Mouse (Mus musculus) MEL (cell line): Measurements from ENCODE around the gene Ildr2. TPM values are rescaled to one million over a fixed set of nuclear protein-coding genes. Genes with fewer than 3 reads are reported as not detected.

ENCODE experiments used
- DNase-seq: peaks from one replicate; pipeline ENCODE4 v3.0.0; 2011; ENCODE audit warnings: low read depth, low spot score
- H3K27ac ChIP-seq: 2 replicates; pipeline ENCODE4 v1.5.1; 2012; ENCODE audit warnings: low read depth, mild to moderate bottlenecking, control low read depth, low read length, moderate library complexity; ENCODE audit not compliant: control insufficient read depth
- H3K27me3 ChIP-seq, 2 experiments: fragments of 150-350 bp in 1 of 2; sonication (generic) in 1 of 2; 2 replicates each; pipeline ENCODE4 v1.6.1; 2012; ENCODE audit warnings: low read length in 2 of 2, mild to moderate bottlenecking in 2 of 2, improper control_type of control experiment in 1 of 2, moderate library complexity in 1 of 2; ENCODE audit not compliant: insufficient read depth in 2 of 2, control insufficient read depth in 1 of 2
- H3K36me3 ChIP-seq, 2 experiments: 2 replicates each; pipeline ENCODE4 v1.6.1; 2012 to 2014; ENCODE audit warnings: low read length in 2 of 2, improper control_type of control experiment in 1 of 2, inconsistent platforms in 1 of 2, mild to moderate bottlenecking in 1 of 2; ENCODE audit not compliant: insufficient read depth in 2 of 2, control insufficient read depth in 1 of 2
- H3K4me1 ChIP-seq, 2 experiments: fragments of 150-350 bp in 1 of 2; sonication (generic) in 1 of 2; 2 replicates each; pipeline ENCODE4 v1.6.1; 2012; ENCODE audit warnings: low read length in 2 of 2, improper control_type of control experiment in 1 of 2, mild to moderate bottlenecking in 1 of 2; ENCODE audit not compliant: insufficient read depth in 2 of 2, control insufficient read depth in 1 of 2
- H3K4me3 ChIP-seq, 2 experiments: fragments of 150-350 bp in 1 of 2; sonication (generic) in 1 of 2; 2 replicates each; pipeline ENCODE4 v1.5.1; 2012; ENCODE audit warnings: low read depth in 2 of 2, low read length in 2 of 2, mild to moderate bottlenecking in 2 of 2, moderate library complexity in 2 of 2, control low read depth in 1 of 2, improper control_type of control experiment in 1 of 2; ENCODE audit not compliant: control insufficient read depth in 1 of 2, insufficient read depth in 1 of 2
- H3K79me2 ChIP-seq: 2 replicates; pipeline ENCODE4 v1.6.1; 2012; ENCODE audit warnings: mild to moderate bottlenecking, low read length, moderate library complexity; ENCODE audit not compliant: control insufficient read depth, poor library complexity, insufficient read depth
- H3K9ac ChIP-seq: 2 replicates; pipeline ENCODE4 v1.6.1; 2012; ENCODE audit warnings: low read depth, mild to moderate bottlenecking, control low read depth, low read length, moderate library complexity; ENCODE audit not compliant: control insufficient read depth, poor library complexity, severe bottlenecking
- H3K9me3 ChIP-seq: fragments of 150-350 bp; sonication (generic); replicated peaks from 2 replicates; pipeline ENCODE4 v1.6.1; 2012; ENCODE audit warnings: mild to moderate bottlenecking, low read length, improper control_type of control experiment, moderate library complexity; ENCODE audit not compliant: insufficient read depth
- BHLHE40 ChIP-seq: IDR thresholded peaks from 2 replicates; pipeline ENCODE4 v1.6.1; 2012; ENCODE audit warnings: low read depth, mild to moderate bottlenecking, inconsistent platforms, low read length, improper control_type of control experiment, borderline replicate concordance
- CHD1 ChIP-seq: IDR thresholded peaks from 2 replicates; pipeline ENCODE4 v1.6.1; 2012; ENCODE audit warnings: low read depth, mild to moderate bottlenecking, inconsistent platforms, low read length, improper control_type of control experiment
- CHD2 ChIP-seq: IDR thresholded peaks from 2 replicates; pipeline ENCODE4 v1.6.1; 2011; ENCODE audit warnings: low read length, improper control_type of control experiment
- CTCF ChIP-seq, 3 experiments: IDR thresholded peaks in 2 of 3; conservative IDR thresholded peaks in 1 of 3; 2 replicates each; pipeline ENCODE4 v1.5.1; 2011 to 2012; ENCODE audit warnings: low read length in 3 of 3, low read depth in 2 of 3, mild to moderate bottlenecking in 2 of 3, improper control_type of control experiment in 1 of 3, inconsistent platforms in 1 of 3, mixed read lengths in 1 of 3, moderate library complexity in 1 of 3; ENCODE audit not compliant: control insufficient read depth in 1 of 3, insufficient read depth in 1 of 3, poor library complexity in 1 of 3, severe bottlenecking in 1 of 3
- ELF1 ChIP-seq: IDR thresholded peaks from 2 replicates; pipeline ENCODE4 v1.6.1; 2014; ENCODE audit warnings: low read depth, mild to moderate bottlenecking, inconsistent platforms, low read length, improper control_type of control experiment, moderate library complexity
- EP300 ChIP-seq, 2 experiments: IDR thresholded peaks; 2 replicates each; pipeline ENCODE4 v1.6.1; 2011; ENCODE audit warnings: improper control_type of control experiment in 2 of 2, low read length in 2 of 2, low read depth in 1 of 2, mild to moderate bottlenecking in 1 of 2
- HCFC1 ChIP-seq: IDR thresholded peaks from 2 replicates; pipeline ENCODE4 v1.6.1; 2012; ENCODE audit warnings: low read depth, mild to moderate bottlenecking, inconsistent platforms, low read length, improper control_type of control experiment, moderate library complexity
- KAT2A ChIP-seq: conservative IDR thresholded peaks from 2 replicates; pipeline ENCODE4 v1.6.1; 2012; ENCODE audit warnings: low read depth, low read length, improper control_type of control experiment, inconsistent platforms
- MAFK ChIP-seq: IDR thresholded peaks from 2 replicates; pipeline ENCODE4 v1.6.1; 2011; ENCODE audit warnings: low read depth, mild to moderate bottlenecking, low read length, improper control_type of control experiment, borderline replicate concordance
- MAX ChIP-seq: IDR thresholded peaks from 2 replicates; pipeline ENCODE4 v1.6.1; 2011; ENCODE audit warnings: low read length, improper control_type of control experiment
- MEF2A ChIP-seq: IDR thresholded peaks from 2 replicates; pipeline ENCODE4 v1.6.1; 2014; ENCODE audit warnings: low read depth, mild to moderate bottlenecking, inconsistent platforms, low read length, improper control_type of control experiment; ENCODE audit not compliant: poor library complexity, insufficient replicate concordance, severe bottlenecking; ENCODE audit errors: extremely low read depth
- MYB ChIP-seq: IDR thresholded peaks from 2 replicates; pipeline ENCODE4 v1.6.1; 2011; ENCODE audit warnings: mild to moderate bottlenecking, low read depth, low read length, improper control_type of control experiment
- NELFE ChIP-seq: IDR thresholded peaks from 2 replicates; pipeline ENCODE4 v1.6.1; 2011; ENCODE audit warnings: low read depth, low read length, improper control_type of control experiment
- NRF1 ChIP-seq: IDR thresholded peaks from 2 replicates; pipeline ENCODE4 v1.6.1; 2014; ENCODE audit warnings: low read depth, mild to moderate bottlenecking, inconsistent platforms, low read length, improper control_type of control experiment, moderate library complexity; ENCODE audit not compliant: poor library complexity, insufficient read depth, severe bottlenecking
- POLR2A ChIP-seq, 2 experiments: IDR thresholded peaks; 2 replicates each; pipeline ENCODE4 v1.6.1; 2011 to 2012; ENCODE audit warnings: low read length in 2 of 2, mild to moderate bottlenecking in 2 of 2, control low read depth in 1 of 2, improper control_type of control experiment in 1 of 2, low read depth in 1 of 2, moderate library complexity in 1 of 2; ENCODE audit not compliant: control insufficient read depth in 1 of 2, insufficient read depth in 1 of 2, poor library complexity in 1 of 2
- POLR2AphosphoS2 ChIP-seq: IDR thresholded peaks from 2 replicates; pipeline ENCODE4 v1.6.1; 2011; ENCODE audit warnings: low read length, improper control_type of control experiment
- POLR2AphosphoS5 ChIP-seq: IDR thresholded peaks from 2 replicates; pipeline ENCODE4 v1.6.1; 2012; ENCODE audit warnings: low read depth, borderline replicate concordance, mild to moderate bottlenecking, inconsistent platforms, low read length, moderate library complexity, mixed read lengths
- RAD21 ChIP-seq: IDR thresholded peaks from 2 replicates; pipeline ENCODE4 v1.6.1; 2011; ENCODE audit warnings: mild to moderate bottlenecking, low read depth, low read length, improper control_type of control experiment
- TBP ChIP-seq: IDR thresholded peaks from 2 replicates; pipeline ENCODE4 v1.8.0; 2011; ENCODE audit warnings: low read depth, low read length, improper control_type of control experiment
- TCF12 ChIP-seq: IDR thresholded peaks from 2 replicates; pipeline ENCODE4 v1.6.1; 2014; ENCODE audit warnings: low read depth, mild to moderate bottlenecking, inconsistent platforms, low read length, improper control_type of control experiment, moderate library complexity
- UBTF ChIP-seq: IDR thresholded peaks from 2 replicates; pipeline ENCODE4 v1.6.1; 2012; ENCODE audit warnings: low read depth, mild to moderate bottlenecking, inconsistent platforms, low read length, improper control_type of control experiment, moderate library complexity, borderline replicate concordance; ENCODE audit not compliant: insufficient read depth
- ZC3H11A ChIP-seq: IDR thresholded peaks from 2 replicates; pipeline ENCODE4 v1.6.1; 2012; ENCODE audit warnings: low read depth, mild to moderate bottlenecking, inconsistent platforms, low read length, improper control_type of control experiment
- ZKSCAN1 ChIP-seq: IDR thresholded peaks from 2 replicates; pipeline ENCODE4 v1.6.1; 2012; ENCODE audit warnings: low read depth, mild to moderate bottlenecking, inconsistent platforms, low read length, improper control_type of control experiment, moderate library complexity
- ZMIZ1 ChIP-seq: IDR thresholded peaks from 2 replicates; pipeline ENCODE4 v1.6.1; 2012; ENCODE audit warnings: low read depth, mild to moderate bottlenecking, inconsistent platforms, low read length, improper control_type of control experiment, moderate library complexity
- polyA plus RNA-seq, 2 experiments: library from polyadenylated mRNA; stranded (reverse) in 1 of 2; unstranded in 1 of 2; fragments of >175 nt in 1 of 2; fragments of >200 nt in 1 of 2; gene quantifications; 2 replicates each; pipeline versions ENCODE4 v1.2.1 to v1.2.4; 2012; ENCODE audit warnings: low replicate concordance in 2 of 2, low read depth in 1 of 2; ENCODE audit not compliant: insufficient read length in 2 of 2, insufficient read depth in 1 of 2, missing spikeins in 1 of 2
- total RNA-seq: library from RNA; depleted of rRNA; stranded (reverse); fragments of 300-350 nt; gene quantifications from 2 replicates; pipeline ENCODE4 v1.2.3, GENCODE M21; 2012

Gene Ildr2
- total and polyA plus RNA-seq, 3 experiments, result not detected

GRCm38 (mm10) chr1:166360896-166361295 is 107.0 kb downstream of the Ildr2 start:
- no peaks in the 10 kb centered on the region for H3K36me3 ChIP-seq
- peaks cover 2 to 4% of the 10 kb centered on the region in 2 experiments; a peak in 2 of 4 replicates for H3K27me3 ChIP-seq
- H3K4me1 ChIP-seq, result no peaks in the 10 kb centered on the region; a peak in 1 of 4 replicates
- H3K4me3 ChIP-seq, result no peak overlapping the region
- TF ChIP-seq HCFC1 (no peak), ZKSCAN1 (no peak), POLR2AphosphoS2 (no peak), KAT2A (no peak), POLR2A (IDR thresholded peaks at IDR 0.05; ENCODE audit: control insufficient read depth in 1 of 2, insufficient read depth in 1 of 2, low read depth in 1 of 2, low read length in 2 of 2, poor library complexity in 1 of 2) (no peak), RAD21 (no peak), MEF2A (no peak)
- DNase-seq, result no peak
- no peaks in the 10 kb centered on the region for H3K9me3 ChIP-seq
- no peaks in the 10 kb centered on the region for H3K79me2 ChIP-seq
- no peak overlapping the region for H3K27ac ChIP-seq
- H3K9ac ChIP-seq, result no peak overlapping the region

- Histone ChIP-seq H3K4me3 (no peak overlapping the region), H3K9me3 (no peaks in the 10 kb centered on the region), H3K27me3 (peaks cover 3 to 4% of the 10 kb centered on the region in 2 experiments; a peak in 2 of 4 replicates), H3K4me1 (no peaks in the 10 kb centered on the region; a peak in 1 of 4 replicates), H3K36me3 (no peaks in the 10 kb centered on the region), H3K9ac (no peak overlapping the region), H3K79me2 (no peaks in the 10 kb centered on the region), H3K27ac (no peak overlapping the region)
- no peak for DNase-seq
- TF ChIP-seq UBTF, result no peak
These were observed 107.9 kb downstream of the Ildr2 start for GRCm38 (mm10) chr1:166361842-166362241.

- Histone ChIP-seq H3K9me3 (no peaks in the 10 kb centered on the region), H3K27ac (no peak overlapping the region), H3K36me3 (no peaks in the 10 kb centered on the region), H3K27me3 (peaks cover 3 to 4% of the 10 kb centered on the region in 2 experiments; a peak in 2 of 4 replicates), H3K4me1 (no peaks in the 10 kb centered on the region; a peak in 1 of 4 replicates), H3K79me2 (no peaks in the 10 kb centered on the region), H3K4me3 (no peak overlapping the region), H3K9ac (no peak overlapping the region)
- DNase-seq, result no peak
- TF ChIP-seq EP300 (IDR thresholded peaks at IDR 0.05; ENCODE audit: low read depth in 1 of 2, low read length in 2 of 2) (no peak), MAFK (no peak), CHD2 (no peak), POLR2AphosphoS5 (no peak), ELF1 (no peak), TBP (no peak), ZMIZ1 (no peak), TCF12 (no peak), NELFE (no peak), MYB (no peak), MEF2A (no peak), NRF1 (no peak), ZC3H11A (no peak), ZKSCAN1 (no peak), BHLHE40 (no peak), UBTF (no peak), CHD1 (no peak), MAX (no peak), CTCF (IDR thresholded peaks at IDR 0.05 in 2 of 3, conservative IDR thresholded peaks at IDR 0.05 in 1 of 3; ENCODE audit: control insufficient read depth in 1 of 3, insufficient read depth in 1 of 3, low read depth in 2 of 3, low read length in 3 of 3, poor library complexity in 1 of 3, severe bottlenecking in 1 of 3) (no peak), KAT2A (no peak)
These were observed 108.7 kb downstream of the Ildr2 start for GRCm38 (mm10) chr1:166362659-166363058.
